Mouse (Mus musculus): ENCODE data around the gene Mthfd1.

DNA sequence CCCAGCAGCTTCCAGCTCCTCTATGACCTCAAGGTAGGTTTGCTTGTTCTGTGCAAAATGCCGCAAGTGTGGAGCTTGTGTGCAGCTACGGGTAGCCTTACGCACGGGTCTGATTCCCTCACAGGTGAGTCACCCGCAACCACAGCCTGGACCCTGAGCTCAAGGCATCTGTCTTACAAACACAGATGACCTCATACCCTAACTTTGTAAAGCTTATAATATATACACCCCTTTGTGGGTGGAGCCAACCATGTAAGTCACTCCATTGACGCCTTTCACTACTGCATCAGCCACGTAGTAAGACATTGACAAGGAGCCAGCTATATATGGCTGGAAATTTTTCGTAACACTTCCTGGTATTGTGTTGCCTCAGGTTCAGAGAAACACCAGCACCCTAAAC lies 56.9 kb downstream of the Mthfd1 start:
- TF ChIP-seq CHD2 (IDR thresholded peaks at IDR 0.05; ENCODE audit: low read depth, low read length), result no peak
- no peak for TF ChIP-seq HCFC1 (IDR thresholded peaks at IDR 0.05; ENCODE audit: borderline replicate concordance, insufficient read depth, low read length)

Measured in ES-E14 (cell line).